23 mouse cellular contexts compared by ENCODE assay signal in genomic region chr12:16884534-16884933, GRCm38 (mm10).
"Had no signal": no experiment of that assay in that cellular context is flagged by ENCODE, and none has a peak within 500 bp of the region (broad histone marks: within the 10 kb centered on the region; RNA-seq: fewer than 3 reads in every experiment).

No protein-coding gene starts in this region.

- H3K9ac ChIP-seq: forebrain, postnatal 0 days; hindbrain, embryonic 13.5 days; hindbrain, embryonic 15.5 days; kidney, embryonic 15.5 days; limb, embryonic 13.5 days; limb, embryonic 15.5 days; liver, embryonic 12.5 days; liver, embryonic 14.5 days had no signal

- H3K9me3 ChIP-seq: hindbrain, embryonic 13.5 days; hindbrain, embryonic 15.5 days; kidney, embryonic 15.5 days; limb, embryonic 13.5 days; limb, embryonic 15.5 days; liver, embryonic 12.5 days had no signal

- H3K27ac ChIP-seq: hindbrain, embryonic 13.5 days; hindbrain, embryonic 15.5 days; hindbrain, postnatal 0 days; kidney, embryonic 15.5 days; kidney, postnatal 0 days; limb, embryonic 13.5 days; limb, embryonic 15.5 days; liver, embryonic 12.5 days; liver, embryonic 14.5 days had no signal

- ATAC-seq: forebrain, postnatal 0 days; hindbrain, postnatal 0 days; intestine, embryonic 16.5 days; liver, embryonic 12.5 days had no signal

- H3K36me3 ChIP-seq: hindbrain, embryonic 13.5 days; hindbrain, embryonic 15.5 days; kidney, embryonic 15.5 days; limb, embryonic 13.5 days; limb, embryonic 15.5 days; liver, embryonic 12.5 days had no signal

- H3K27me3 ChIP-seq: hindbrain, embryonic 13.5 days; hindbrain, embryonic 15.5 days; limb, embryonic 13.5 days; limb, embryonic 15.5 days had no signal

- H3K4me2 ChIP-seq: heart, embryonic 11.5 days; hindbrain, embryonic 13.5 days; hindbrain, embryonic 15.5 days; kidney, embryonic 15.5 days; limb, embryonic 13.5 days; limb, embryonic 15.5 days; liver, embryonic 12.5 days had no signal

- DNase-seq: forebrain, postnatal 0 days; gastrocnemius, postnatal 14 days; gastrocnemius, postnatal 36 days; heart, adult 18-20 months; heart, postnatal 10 days; kidney, adult 11 months; kidney, adult 2 months; kidney, adult 9 months; kidney, postnatal 14 days; kidney, postnatal 36 days; layer of hippocampus, postnatal 36 days; left cerebral cortex, postnatal 4 days had no signal

- H3K4me1 ChIP-seq: hindbrain, embryonic 13.5 days; hindbrain, embryonic 15.5 days; limb, embryonic 13.5 days; limb, embryonic 15.5 days had no signal

- H3K4me3 ChIP-seq: hindbrain, embryonic 13.5 days; hindbrain, embryonic 15.5 days; kidney, embryonic 15.5 days; limb, embryonic 13.5 days; limb, embryonic 15.5 days; liver, embryonic 12.5 days had no signal
